Mouse (Mus musculus): ENCODE results near the gene Dusp12.

DNA sequence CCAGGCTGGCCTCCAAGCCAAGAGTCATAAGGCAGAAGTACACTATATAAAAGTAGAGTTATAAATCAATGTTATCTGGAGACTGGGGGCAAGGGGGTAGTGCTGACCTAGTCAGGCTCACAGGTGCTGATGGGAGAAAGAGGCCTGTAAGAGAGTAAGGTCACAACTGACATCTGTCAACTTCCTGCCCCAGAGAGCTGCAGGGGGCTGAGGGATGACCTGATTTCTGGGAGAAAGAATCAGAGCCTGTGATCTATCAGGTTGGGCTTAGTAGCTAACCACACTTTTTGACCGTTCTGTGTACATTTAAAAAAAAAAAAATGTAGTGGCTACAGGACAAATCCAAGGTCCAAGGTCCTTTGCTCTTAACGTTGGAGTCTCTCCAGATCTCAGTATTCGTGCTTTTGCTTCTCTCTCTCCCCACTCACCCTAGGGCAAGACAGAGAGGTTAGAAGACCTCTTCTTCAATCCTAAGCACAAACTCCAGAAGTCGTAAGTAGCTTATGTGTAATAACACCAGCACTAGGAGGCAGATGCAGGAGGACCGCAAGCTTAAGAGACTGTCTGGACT lies 2.3 kb downstream of the Dusp12 start:
- no peak for TF ChIP-seq CTCF (IDR thresholded peaks at IDR 0.05; ENCODE audit: borderline replicate concordance, extremely low read depth, insufficient read depth, insufficient read length)
- TF ChIP-seq POLR2A (IDR thresholded peaks at IDR 0.05; ENCODE audit: borderline replicate concordance, extremely low read depth, insufficient read depth, insufficient read length, poor library complexity, severe bottlenecking) = no peak
